Mouse (Mus musculus): Measurements from ENCODE around the gene Hpse.

DNA sequence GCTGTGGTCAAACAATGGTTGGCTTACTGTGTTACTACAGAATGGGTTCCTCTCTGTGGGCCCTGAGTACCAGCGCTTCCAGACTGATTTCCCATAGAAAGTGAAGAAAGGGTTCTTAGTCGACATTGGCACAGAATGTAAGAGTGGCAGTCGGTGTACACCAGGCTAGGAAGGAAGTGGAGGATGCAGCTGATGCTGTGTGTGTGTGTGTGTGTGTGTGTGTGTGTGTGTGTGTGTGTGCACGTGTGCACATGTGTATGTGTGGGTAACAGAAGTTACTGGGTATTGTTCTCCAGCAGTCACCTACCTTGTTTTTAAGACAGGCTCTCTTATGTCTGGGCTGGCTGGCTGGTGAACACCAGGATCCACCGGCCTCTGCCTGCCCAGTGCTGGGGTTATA lies 77.2 kb downstream of the Hpse start:
- TF ChIP-seq POLR2A (IDR thresholded peaks at IDR 0.05; ENCODE audit: control insufficient read depth, extremely low read depth, insufficient read depth, low read length, poor library complexity) = no peak
- no peak for TF ChIP-seq CTCF (IDR thresholded peaks at IDR 0.05; ENCODE audit: borderline replicate concordance, control insufficient read depth, extremely low read depth, insufficient read depth, low read length, poor library complexity)
